Mouse (Mus musculus) heart, embryonic 12.5 days (tissue): ENCODE results near the gene Hpse2. TPM values are rescaled to one million over a fixed set of nuclear protein-coding genes. Genes with fewer than 3 reads are reported as not detected.

Experiments used
- ATAC-seq: fragments of 200-750 bp; cut with Nextera tagmentation; 2 replicates; pipeline ENCODE4 v1.8.0; 2017; ENCODE audit warnings: moderate TSS enrichment, moderate library complexity; ENCODE audit not compliant: insufficient number of reproducible peaks, low FRiP score
- H3K27ac ChIP-seq: fragments of 300-500 bp; sonication (generic); 2 replicates; pipeline ENCODE4 v1.5.1; 2016; ENCODE audit warnings: mild to moderate bottlenecking, moderate library complexity; ENCODE audit not compliant: poor library complexity, severe bottlenecking
- H3K27me3 ChIP-seq: fragments of 300-500 bp; sonication (generic); replicated peaks from 2 replicates; pipeline ENCODE4 v1.6.1; 2016; ENCODE audit warnings: mild to moderate bottlenecking, moderate library complexity
- H3K36me3 ChIP-seq: fragments of 300-500 bp; sonication (generic); 2 replicates; pipeline ENCODE4 v1.6.1; 2016; ENCODE audit warnings: mild to moderate bottlenecking, moderate library complexity
- H3K4me1 ChIP-seq: fragments of 300-500 bp; sonication (generic); replicated peaks from 2 replicates; pipeline ENCODE4 v1.6.1; 2016; ENCODE audit warnings: mild to moderate bottlenecking
- H3K4me2 ChIP-seq: fragments of 300-500 bp; sonication (generic); 2 replicates; pipeline ENCODE4 v1.6.1; 2016; ENCODE audit warnings: mild to moderate bottlenecking, moderate library complexity
- H3K4me3 ChIP-seq: fragments of 300-500 bp; sonication (generic); 2 replicates; pipeline ENCODE4 v1.5.1; 2016; ENCODE audit warnings: mild to moderate bottlenecking
- H3K9ac ChIP-seq: fragments of 300-500 bp; sonication (generic); 2 replicates; pipeline ENCODE4 v1.6.1; 2016; ENCODE audit warnings: mild to moderate bottlenecking, moderate library complexity
- H3K9me3 ChIP-seq: fragments of 300-500 bp; sonication (generic); replicated peaks from 2 replicates; pipeline ENCODE4 v1.6.1; 2016; ENCODE audit warnings: mild to moderate bottlenecking, moderate library complexity
- WGBS: fragments of 180-500 bp; shearing (Covaris S2); methylation state at CpG from one replicate; pipeline ENCODE4 v1.1.7; 2016; 5-methylcytosine and 5-hydroxymethylcytosine counted together
- polyA plus RNA-seq: library from polyadenylated mRNA; unstranded; fragments of >200 nt; fragmentation: Nextera tagmentation; extraction: Ambion mirVana; gene quantifications from 2 replicates; pipeline ENCODE4 v1.2.1, GENCODE M21; 2016

The Hpse2 gene
- polyA plus RNA-seq, 1 experiment from 2014 or later, result 0.51 TPM

DNA sequence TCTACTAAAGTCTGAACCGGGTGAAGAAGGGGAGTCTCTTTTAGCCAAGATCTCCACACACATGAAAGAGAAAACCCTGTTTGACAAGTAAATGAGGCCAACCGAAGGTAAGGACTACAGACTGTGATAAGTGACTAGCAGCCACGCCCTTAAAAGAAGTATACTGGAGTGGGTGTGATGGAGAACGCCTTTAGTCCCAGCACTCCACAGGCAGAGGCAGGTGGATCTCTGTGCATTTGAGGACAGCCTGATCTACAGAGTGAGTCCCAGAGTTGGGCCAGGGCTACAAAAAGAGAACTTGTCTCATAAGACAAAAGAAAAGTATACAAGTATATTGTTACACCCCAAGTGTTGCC is 642.3 kb downstream of the Hpse2 start:
- Histone ChIP-seq H3K27ac (no peak overlapping the region), H3K4me3 (no peak overlapping the region), H3K9ac (no peak overlapping the region), H3K27me3 (no peaks in the 10 kb centered on the region), H3K4me2 (no peak overlapping the region), H3K36me3 (no peaks in the 10 kb centered on the region), H3K4me1 (peaks cover 42% of the 10 kb centered on the region), H3K9me3 (no peaks in the 10 kb centered on the region)
- 70% methylated on average over 4 of the region's 4 CpGs for WGBS
- ATAC-seq, result no peak

DNA sequence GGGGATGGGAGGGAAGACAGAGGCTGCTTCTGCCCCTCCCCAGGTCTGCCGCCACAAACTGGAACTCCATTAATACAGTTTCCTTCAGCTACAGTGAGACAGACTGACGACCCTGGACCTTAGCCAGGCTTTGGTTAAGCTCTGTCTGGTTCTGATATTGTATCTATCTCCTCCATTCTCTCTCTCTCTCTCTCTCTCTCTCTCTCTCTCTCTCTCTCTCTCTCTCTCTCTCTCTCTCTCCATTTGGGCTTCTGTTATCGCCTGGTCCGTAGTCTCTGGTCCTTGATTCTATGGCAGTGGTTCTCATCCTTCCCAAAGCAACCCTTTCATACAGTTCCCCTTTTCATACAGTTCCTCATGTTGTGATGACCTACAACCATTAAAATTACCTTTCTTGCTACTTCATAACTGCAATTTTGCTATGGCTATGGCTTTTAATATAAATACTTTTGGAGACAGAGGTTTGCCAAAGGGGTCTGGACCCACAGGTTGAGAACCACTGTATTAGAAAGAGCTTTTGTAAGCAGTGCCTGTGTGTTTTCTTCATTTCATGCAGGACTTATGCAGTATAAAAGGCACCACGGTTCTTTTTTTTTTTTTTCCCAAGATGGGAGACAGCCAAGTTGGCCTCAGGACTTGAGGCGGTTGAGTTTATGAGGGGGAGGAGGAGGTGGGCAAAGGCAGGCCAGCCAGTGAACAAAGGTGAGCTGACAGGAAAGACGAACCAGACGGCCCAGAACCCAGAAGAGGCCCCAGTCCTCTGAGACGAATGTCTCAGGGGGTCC is 642.9 kb downstream of the Hpse2 start:
- no peak overlapping the region for H3K9ac ChIP-seq
- WGBS, result 57% methylated on average over 9 of the region's 9 CpGs
- ATAC-seq, result no peak
- no peak overlapping the region for H3K4me3 ChIP-seq
- no peaks in the 10 kb centered on the region for H3K36me3 ChIP-seq
- no peaks in the 10 kb centered on the region for H3K9me3 ChIP-seq
- no peak overlapping the region for H3K4me2 ChIP-seq
- H3K27me3 ChIP-seq, result no peaks in the 10 kb centered on the region
- no peak overlapping the region for H3K27ac ChIP-seq
- peaks cover 42% of the 10 kb centered on the region for H3K4me1 ChIP-seq

DNA sequence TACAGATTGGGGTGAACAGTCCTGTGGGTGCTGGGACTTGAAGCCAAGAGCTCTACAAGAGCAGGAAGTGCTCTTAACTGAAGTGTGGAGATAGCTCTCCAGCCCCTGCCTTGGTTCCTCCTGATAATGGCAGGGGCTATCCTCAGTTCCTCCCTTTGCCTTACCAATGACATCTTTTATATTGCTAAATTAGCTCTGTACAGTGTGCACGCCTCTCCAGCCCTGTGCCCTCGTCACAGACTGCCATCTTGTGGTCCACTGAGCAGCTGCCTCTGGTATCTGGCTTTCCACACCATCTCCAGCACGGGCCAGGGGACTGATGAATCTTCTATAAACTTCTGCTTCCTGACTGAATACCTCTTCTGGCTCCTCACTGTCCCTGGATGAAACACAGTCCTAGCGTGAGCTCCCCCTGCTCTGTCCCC is 644.0 kb downstream of the Hpse2 start:
- H3K27ac ChIP-seq, result no peak overlapping the region
- H3K4me1 ChIP-seq, result peaks cover 32% of the 10 kb centered on the region
- WGBS, result 23% methylated on average over 4 of the region's 4 CpGs

DNA sequence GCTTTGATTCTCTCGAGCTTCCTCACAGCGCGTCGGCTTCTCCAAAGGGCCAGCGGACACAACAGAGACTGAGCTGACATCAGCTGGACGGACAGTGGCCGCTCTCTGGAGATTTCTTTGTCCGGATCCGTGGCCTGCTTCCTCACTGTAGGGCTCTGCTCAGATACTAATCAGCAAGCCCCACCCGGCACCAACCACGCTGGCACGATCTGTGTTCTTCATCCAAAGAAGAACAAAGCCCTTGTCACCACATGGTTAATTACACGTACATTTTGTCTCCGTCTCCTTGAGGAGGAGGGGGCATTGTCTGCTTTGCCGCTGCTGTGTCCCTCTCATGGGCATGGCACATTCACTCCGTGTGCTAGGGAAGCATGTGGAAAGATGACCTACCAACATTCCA is 644.9 kb downstream of the Hpse2 start:
- Histone ChIP-seq H3K4me1 (peaks cover 29% of the 10 kb centered on the region), H3K36me3 (no peaks in the 10 kb centered on the region), H3K4me3 (no peak overlapping the region), H3K4me2 (no peak overlapping the region), H3K27ac (no peak overlapping the region), H3K27me3 (no peaks in the 10 kb centered on the region), H3K9ac (no peak overlapping the region), H3K9me3 (no peaks in the 10 kb centered on the region)
- 71% methylated on average over 16 of the region's 16 CpGs for WGBS
- no peak for ATAC-seq

More for the DNA sequence above, 644.0 kb downstream of the Hpse2 start:
- Histone ChIP-seq H3K4me3 (no peak overlapping the region), H3K36me3 (no peaks in the 10 kb centered on the region), H3K27me3 (no peaks in the 10 kb centered on the region), H3K9ac (no peak overlapping the region), H3K9me3 (no peaks in the 10 kb centered on the region), H3K4me2 (no peak overlapping the region)
- peak; percentile 62 for ATAC-seq

DNA sequence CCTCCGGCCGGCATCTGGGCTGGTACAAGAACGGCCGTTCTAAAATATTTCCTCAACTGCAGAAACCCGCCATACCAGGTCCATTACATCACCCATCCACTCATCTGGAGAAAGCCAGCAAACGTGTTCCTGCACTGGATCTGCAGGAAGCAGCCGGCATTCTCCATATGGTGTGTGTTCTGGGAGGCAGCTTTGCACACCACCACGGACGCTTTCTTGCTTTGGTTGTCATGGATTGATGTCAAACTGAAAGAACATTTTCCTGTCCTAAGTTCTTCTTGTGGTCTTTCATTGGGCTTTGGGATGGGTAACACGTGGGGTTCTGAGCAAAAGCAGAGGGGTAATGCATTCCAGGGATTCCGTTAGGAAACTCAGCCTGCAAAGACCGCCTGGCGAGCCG is 646.3 kb downstream of the Hpse2 start:
- Histone ChIP-seq H3K9me3 (no peaks in the 10 kb centered on the region), H3K4me3 (no peak overlapping the region), H3K27ac (no peak overlapping the region), H3K9ac (no peak overlapping the region), H3K36me3 (no peaks in the 10 kb centered on the region), H3K4me1 (peaks cover 29% of the 10 kb centered on the region), H3K27me3 (no peaks in the 10 kb centered on the region), H3K4me2 (peak overlapping the region; percentile 12; the same call in 1 of the 2 replicates)
- no peak for ATAC-seq
- WGBS, result 39% methylated on average over 14 of the region's 14 CpGs

DNA sequence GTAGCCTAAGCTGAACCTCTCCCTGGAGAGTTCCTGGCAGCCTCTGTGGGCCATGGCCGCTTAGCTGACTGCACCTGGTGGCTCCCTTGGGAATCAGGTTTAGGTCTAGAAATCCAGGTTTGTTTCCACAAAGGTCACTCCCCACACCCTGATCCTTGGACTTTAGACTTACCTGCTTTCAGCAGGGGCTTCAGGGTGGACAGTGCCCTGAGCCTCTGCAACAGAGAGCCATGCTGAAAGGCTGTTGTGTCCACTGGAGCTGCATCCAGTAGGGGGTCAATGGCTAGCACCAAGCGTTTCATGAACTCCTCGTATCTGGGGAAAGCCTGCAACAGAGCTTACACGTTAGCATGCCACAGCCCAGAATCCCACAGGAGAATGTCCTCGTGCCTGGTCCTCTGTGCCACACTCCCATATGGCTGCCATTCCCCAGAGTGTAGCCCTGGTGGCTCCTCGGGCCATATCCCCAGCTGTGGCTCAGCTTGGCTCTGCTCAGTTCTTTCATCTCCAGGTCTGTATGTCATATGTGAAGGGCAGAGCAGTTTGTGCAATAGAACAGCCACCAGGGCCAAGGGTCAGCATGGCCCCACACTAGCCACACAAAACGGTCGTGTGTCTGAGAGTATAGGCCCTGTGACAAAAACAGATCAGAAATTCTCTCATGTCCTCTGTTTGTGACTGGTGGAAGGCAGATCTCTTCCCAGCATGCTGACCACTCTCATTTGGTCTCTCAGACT is 647.8 kb downstream of the Hpse2 start:
- no peaks in the 10 kb centered on the region for H3K27me3 ChIP-seq
- WGBS, result 83% methylated on average over 8 of the region's 8 CpGs
- H3K9me3 ChIP-seq, result no peaks in the 10 kb centered on the region
- H3K4me2 ChIP-seq, result no peak overlapping the region
- no peak overlapping the region for H3K4me3 ChIP-seq
- ATAC-seq, result no peak
- no peak overlapping the region for H3K9ac ChIP-seq
- H3K27ac ChIP-seq, result no peak overlapping the region
- peaks cover 29% of the 10 kb centered on the region for H3K4me1 ChIP-seq
- H3K36me3 ChIP-seq, result no peaks in the 10 kb centered on the region

DNA sequence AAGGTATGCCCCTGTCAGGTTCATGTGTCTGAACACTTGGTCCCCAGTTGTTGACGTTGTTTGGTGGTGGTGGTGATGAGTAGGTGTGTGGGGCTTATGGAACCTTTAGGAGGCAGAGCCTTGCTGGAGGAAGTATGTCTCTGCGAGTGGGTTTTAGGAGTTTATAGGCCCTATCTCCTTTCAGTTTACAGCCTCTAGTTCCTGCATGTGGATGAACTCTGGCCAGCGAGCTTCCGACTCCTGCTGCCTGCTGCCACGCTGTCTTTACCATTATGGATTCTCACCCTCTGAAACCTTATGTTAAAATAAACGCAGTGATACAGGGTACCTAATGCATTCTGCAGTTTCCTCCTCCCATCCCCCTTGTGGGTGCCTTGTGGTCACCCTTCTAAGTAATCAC is 648.4 kb downstream of the Hpse2 start:
- H3K4me1 ChIP-seq, result peaks cover 29% of the 10 kb centered on the region
- H3K9ac ChIP-seq, result no peak overlapping the region
- no peaks in the 10 kb centered on the region for H3K36me3 ChIP-seq
- 88% methylated on average over 6 of the region's 6 CpGs for WGBS
- no peak overlapping the region for H3K27ac ChIP-seq
- no peaks in the 10 kb centered on the region for H3K9me3 ChIP-seq
- ATAC-seq, result no peak
- no peaks in the 10 kb centered on the region for H3K27me3 ChIP-seq
- H3K4me3 ChIP-seq, result no peak overlapping the region
- no peak overlapping the region for H3K4me2 ChIP-seq

DNA sequence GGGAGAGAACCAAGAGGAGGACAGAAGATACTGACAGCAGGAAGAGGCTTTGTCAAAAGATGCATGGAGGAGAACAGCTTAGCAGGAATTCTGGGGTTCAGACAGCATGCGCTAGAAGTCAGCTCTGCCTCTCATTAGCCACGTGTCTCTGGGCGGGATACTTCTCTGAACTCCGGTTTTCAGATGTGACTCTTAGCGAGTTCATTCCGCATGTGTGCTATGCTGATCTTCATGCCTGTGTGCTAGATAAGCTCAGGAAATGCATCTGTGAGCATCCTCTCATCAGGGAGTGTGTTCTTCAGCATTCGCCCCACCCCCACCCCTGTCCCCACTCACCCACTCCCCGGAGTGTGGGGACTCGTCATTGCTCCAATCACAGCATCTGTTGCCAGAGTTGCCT is 650.4 kb downstream of the Hpse2 start:
- Histone ChIP-seq H3K9me3 (no peaks in the 10 kb centered on the region), H3K36me3 (no peaks in the 10 kb centered on the region), H3K4me3 (no peak overlapping the region), H3K27me3 (no peaks in the 10 kb centered on the region), H3K9ac (no peak overlapping the region), H3K4me1 (peaks cover 20% of the 10 kb centered on the region), H3K4me2 (no peak overlapping the region), H3K27ac (no peak overlapping the region)
- 63% methylated on average over 9 of the region's 9 CpGs for WGBS
- no peak for ATAC-seq

Other genes starting within 250 kb of the Hpse2 start
- 0.06 and 0.12 TPM in 2 replicates for gene Cnnm1, start 52.1 kb upstream of the Hpse2 start, polyA plus RNA-seq
- gene Got1, start 136.2 kb upstream of the Hpse2 start, polyA plus RNA-seq, result 180 and 181 TPM in 2 replicates
- gene Nkx2-3, start 224.0 kb upstream of the Hpse2 start, polyA plus RNA-seq, result not detected in 2 replicates